Mouse (Mus musculus) forebrain, embryonic 13.5 days (tissue): ENCODE measurements at regions not wholly inside any gene's neighbourhood (a gene's known extent, or its start where the extent isn't known, plus 50 kb on each side); places are given as distances from the start of the nearest gene placed in this dataset.

Experiments
- ATAC-seq: fragments of 200-750 bp; cut with Nextera tagmentation; 2 replicates; pipeline ENCODE4 v1.8.0; 2017
- H3K27ac ChIP-seq: fragments of 300-500 bp; sonication (generic); 2 replicates; pipeline ENCODE4 v1.5.1; 2015; ENCODE audit warnings: inconsistent platforms, mild to moderate bottlenecking, moderate library complexity
- H3K27me3 ChIP-seq: fragments of 300-500 bp; sonication (generic); 2 replicates; pipeline ENCODE4 v1.6.1; 2015; ENCODE audit warnings: mild to moderate bottlenecking, inconsistent platforms
- H3K36me3 ChIP-seq: fragments of 300-500 bp; sonication (generic); 2 replicates; pipeline ENCODE4 v1.6.1; 2015; ENCODE audit warnings: mild to moderate bottlenecking, inconsistent platforms; ENCODE audit not compliant: poor library complexity, severe bottlenecking
- H3K4me1 ChIP-seq: fragments of 300-500 bp; sonication (generic); 2 replicates; pipeline ENCODE4 v1.6.1; 2015; ENCODE audit warnings: inconsistent platforms
- H3K4me2 ChIP-seq: fragments of 300-500 bp; sonication (generic); 2 replicates; pipeline ENCODE4 v1.6.1; 2015; ENCODE audit warnings: inconsistent platforms, mild to moderate bottlenecking, moderate library complexity
- H3K4me3 ChIP-seq: fragments of 300-500 bp; sonication (generic); 2 replicates; pipeline ENCODE4 v1.5.1; 2015; ENCODE audit warnings: mild to moderate bottlenecking, inconsistent platforms
- H3K9ac ChIP-seq: fragments of 300-500 bp; sonication (generic); 2 replicates; pipeline ENCODE4 v1.6.1; 2015; ENCODE audit warnings: mild to moderate bottlenecking, inconsistent platforms
- H3K9me3 ChIP-seq: fragments of 300-500 bp; sonication (generic); replicated peaks from 2 replicates; pipeline ENCODE4 v1.6.1; 2016; ENCODE audit warnings: inconsistent platforms
- WGBS: fragments of 180-500 bp; shearing (Covaris S2); methylation state at CpG from one replicate; pipeline ENCODE4 v1.1.7; 2015; 5-methylcytosine and 5-hydroxymethylcytosine counted together

DNA sequence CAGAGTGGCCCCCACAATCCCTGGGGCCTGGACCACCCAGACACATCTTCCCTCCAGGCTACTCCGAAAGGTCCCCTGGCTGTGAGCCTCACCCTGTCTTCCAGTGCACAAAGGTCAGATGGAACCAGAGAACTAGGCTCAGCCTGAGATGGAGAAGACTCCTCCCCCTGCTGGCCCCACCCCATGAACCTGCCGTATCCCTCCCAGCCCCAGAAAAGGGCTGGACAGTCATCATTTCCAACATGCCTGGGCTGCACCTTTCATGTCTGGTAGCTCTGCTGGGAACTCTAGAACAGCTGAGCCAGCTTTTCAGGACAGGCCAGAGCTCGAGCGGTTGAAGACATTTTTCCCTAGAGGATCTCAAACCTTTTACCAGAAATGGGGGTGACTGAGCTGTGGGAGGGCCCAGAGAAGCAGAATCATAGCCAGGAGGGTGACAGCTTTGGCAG lies 77.8 kb downstream of the Zfp36l1 start:
- whole genome bisulfite sequencing = 53% methylated on average over 4 of the region's 4 CpGs

DNA sequence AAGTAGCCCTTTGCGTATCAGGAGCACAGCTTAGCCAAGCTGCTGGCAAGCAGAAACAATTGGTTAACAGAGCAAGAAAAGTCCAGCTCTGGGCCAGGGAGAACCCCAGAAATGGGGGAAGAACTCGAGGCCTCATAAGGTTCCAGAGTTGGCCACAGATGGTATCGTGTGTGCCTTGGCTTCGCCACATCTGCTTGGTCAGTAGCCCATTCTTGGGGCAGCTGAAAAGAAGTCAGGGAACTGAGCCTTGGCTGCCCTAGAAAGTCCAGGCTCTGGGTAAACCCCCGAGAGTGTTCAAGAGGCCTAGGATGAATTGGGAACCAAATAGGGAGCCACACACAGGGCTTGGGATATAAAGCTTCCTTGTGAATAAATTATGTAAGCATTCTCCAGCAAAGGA lies 78.7 kb downstream of the Zfp36l1 start:
- no peaks in the 10 kb centered on the region for H3K9me3 ChIP-seq
- H3K27ac ChIP-seq = no peak overlapping the region
- no peaks in the 10 kb centered on the region for H3K27me3 ChIP-seq
- H3K4me1 ChIP-seq = peaks cover 3% of the 10 kb centered on the region; the same call in 1 of the 2 replicates
- no peak overlapping the region for H3K4me3 ChIP-seq
- 88% methylated on average over 5 of the region's 5 CpGs for WGBS
- no peak overlapping the region for H3K4me2 ChIP-seq
- no peak for ATAC-seq
- no peaks in the 10 kb centered on the region for H3K36me3 ChIP-seq
- no peak overlapping the region for H3K9ac ChIP-seq

More for the DNA sequence above, 77.8 kb downstream of the Zfp36l1 start:
- H3K9me3 ChIP-seq = no peaks in the 10 kb centered on the region
- no peaks in the 10 kb centered on the region for H3K36me3 ChIP-seq
- H3K4me1 ChIP-seq = peaks cover 3% of the 10 kb centered on the region; the same call in 1 of the 2 replicates
- no peak overlapping the region for H3K4me2 ChIP-seq
- H3K27me3 ChIP-seq = no peaks in the 10 kb centered on the region
- no peak overlapping the region for H3K9ac ChIP-seq
- no peak for ATAC-seq
- H3K4me3 ChIP-seq = no peak overlapping the region
- no peak overlapping the region for H3K27ac ChIP-seq

DNA sequence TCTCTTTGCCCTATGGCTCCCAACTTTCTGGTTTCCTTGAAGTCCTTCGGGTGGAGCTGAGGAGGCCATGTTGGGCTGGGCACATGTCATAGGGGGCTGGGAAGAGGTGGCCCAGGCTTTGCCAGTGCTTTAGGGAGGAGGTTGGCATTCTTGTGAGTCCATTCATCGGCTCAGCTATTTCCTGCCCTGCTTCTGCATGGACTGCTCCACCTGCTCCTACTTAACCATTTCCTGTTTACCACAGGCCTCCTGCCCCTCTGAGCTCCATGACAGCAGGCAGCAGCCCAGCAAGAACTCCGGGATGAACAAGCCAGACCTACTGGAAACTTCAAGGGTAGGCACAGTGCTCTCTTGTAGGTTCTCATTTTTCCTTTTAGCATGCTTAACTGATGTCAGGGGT lies 80.3 kb downstream of the Zfp36l1 start:
- peaks cover 3% of the 10 kb centered on the region; the same call in 1 of the 2 replicates for H3K4me1 ChIP-seq
- no peak overlapping the region for H3K9ac ChIP-seq
- H3K4me2 ChIP-seq = no peak overlapping the region
- H3K4me3 ChIP-seq = no peak overlapping the region
- no peaks in the 10 kb centered on the region for H3K9me3 ChIP-seq
- H3K36me3 ChIP-seq = no peaks in the 10 kb centered on the region
- no peak for ATAC-seq
- WGBS = 85% methylated on average over 3 of the region's 3 CpGs
- no peaks in the 10 kb centered on the region for H3K27me3 ChIP-seq
- no peak overlapping the region for H3K27ac ChIP-seq

DNA sequence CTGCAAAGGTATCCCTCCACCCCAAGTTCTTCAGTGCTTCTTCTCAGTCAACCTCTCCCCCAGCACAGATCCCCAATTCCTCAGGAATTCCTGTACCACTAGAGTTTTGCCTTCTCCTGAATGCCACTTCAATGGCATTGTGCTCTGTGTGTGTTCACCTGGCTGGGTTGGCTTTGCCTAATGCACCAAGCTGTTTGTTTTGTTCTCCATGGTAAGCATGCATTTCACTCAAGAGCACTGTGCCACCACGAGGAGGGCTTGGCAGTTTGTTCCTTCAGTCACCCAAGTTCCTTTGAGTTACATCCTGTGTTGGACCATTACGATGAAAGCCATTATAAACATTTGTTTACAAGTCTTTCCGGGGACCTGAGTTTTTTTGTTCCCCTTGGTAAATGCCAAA lies 84.5 kb downstream of the Zfp36l1 start:
- H3K36me3 ChIP-seq = no peaks in the 10 kb centered on the region
- WGBS = 89% methylated on average over 3 of the region's 3 CpGs
- H3K27ac ChIP-seq = no peak overlapping the region
- H3K9me3 ChIP-seq = no peaks in the 10 kb centered on the region
- H3K4me2 ChIP-seq = no peak overlapping the region
- H3K4me1 ChIP-seq = peaks cover 8% of the 10 kb centered on the region
- H3K9ac ChIP-seq = no peak overlapping the region
- no peaks in the 10 kb centered on the region for H3K27me3 ChIP-seq
- H3K4me3 ChIP-seq = no peak overlapping the region
- ATAC-seq = no peak

- peaks cover 39% of the 10 kb centered on the region for H3K4me1 ChIP-seq
- ATAC-seq = peak; percentile 81
- peak overlapping the region; percentile 34; the same call in 1 of the 2 replicates for H3K9ac ChIP-seq
- peak overlapping the region; percentile 76 for H3K27ac ChIP-seq
- H3K4me3 ChIP-seq = no peak overlapping the region
- 6% methylated on average over 18 of the region's 18 CpGs for WGBS
- H3K9me3 ChIP-seq = no peaks in the 10 kb centered on the region
- peak overlapping the region; percentile 52 for H3K4me2 ChIP-seq
- no peaks in the 10 kb centered on the region for H3K27me3 ChIP-seq
- H3K36me3 ChIP-seq = no peaks in the 10 kb centered on the region
These were observed 89.4 kb downstream of the Zfp36l1 start for GRCm38 (mm10) chr12:80023107-80024078.

- no peaks in the 10 kb centered on the region for H3K36me3 ChIP-seq
- H3K4me3 ChIP-seq = 0 out of 2 replicates have a peak overlapping the region, but pooled peaks have one; percentile 2
- H3K27me3 ChIP-seq = no peaks in the 10 kb centered on the region
- no peaks in the 10 kb centered on the region for H3K9me3 ChIP-seq
- peak; percentile 64 for ATAC-seq
- peaks cover 39% of the 10 kb centered on the region for H3K4me1 ChIP-seq
- H3K4me2 ChIP-seq = peak overlapping the region; percentile 52
- WGBS = 8% methylated on average over 18 of the region's 18 CpGs
- peak overlapping the region; percentile 34 for H3K9ac ChIP-seq
- peak overlapping the region; percentile 76 for H3K27ac ChIP-seq
These were observed 90.4 kb downstream of the Zfp36l1 start for GRCm38 (mm10) chr12:80022181-80023106.

- 2% methylated on average over 6 of the region's 6 CpGs for WGBS
- H3K36me3 ChIP-seq = no peaks in the 10 kb centered on the region
- no peak overlapping the region for H3K4me3 ChIP-seq
- ATAC-seq = peak; percentile 36; the same call in 1 of the 2 replicates
- H3K27ac ChIP-seq = peak overlapping the region; percentile 76
- peak overlapping the region; percentile 52 for H3K4me2 ChIP-seq
- H3K9me3 ChIP-seq = no peaks in the 10 kb centered on the region
- H3K9ac ChIP-seq = 0 out of 2 replicates have a peak overlapping the region, but pooled peaks have one; percentile 18
- no peaks in the 10 kb centered on the region for H3K27me3 ChIP-seq
- H3K4me1 ChIP-seq = peaks cover 39% of the 10 kb centered on the region
These were observed 91.8 kb downstream of the Zfp36l1 start for GRCm38 (mm10) chr12:80021030-80021473.

DNA sequence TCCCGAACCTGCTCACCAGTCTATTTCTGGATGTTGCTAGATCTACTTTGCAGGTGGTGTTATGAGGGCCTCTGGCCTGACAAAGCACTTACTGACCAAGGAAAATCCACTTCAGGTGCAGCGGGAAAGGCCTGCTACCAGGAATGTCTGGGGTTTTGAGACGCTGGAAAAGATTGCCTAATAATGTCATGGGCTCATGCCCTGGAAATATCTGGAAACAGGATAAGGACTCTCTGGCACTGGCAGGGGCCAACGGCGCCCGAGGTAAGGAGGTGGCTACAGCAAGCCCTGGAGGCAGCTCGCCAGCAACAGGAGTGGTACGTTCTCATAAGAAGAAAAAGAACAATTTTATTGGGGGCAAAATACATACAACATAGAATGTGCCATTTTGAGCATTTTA lies 94.7 kb downstream of the Zfp36l1 start:
- no peak overlapping the region for H3K4me2 ChIP-seq
- 90% methylated on average over 8 of the region's 8 CpGs for WGBS
- no peaks in the 10 kb centered on the region for H3K9me3 ChIP-seq
- no peak for ATAC-seq
- H3K9ac ChIP-seq = no peak overlapping the region
- H3K36me3 ChIP-seq = no peaks in the 10 kb centered on the region
- no peak overlapping the region for H3K27ac ChIP-seq
- peaks cover 45% of the 10 kb centered on the region for H3K4me1 ChIP-seq
- no peak overlapping the region for H3K4me3 ChIP-seq
- H3K27me3 ChIP-seq = no peaks in the 10 kb centered on the region

DNA sequence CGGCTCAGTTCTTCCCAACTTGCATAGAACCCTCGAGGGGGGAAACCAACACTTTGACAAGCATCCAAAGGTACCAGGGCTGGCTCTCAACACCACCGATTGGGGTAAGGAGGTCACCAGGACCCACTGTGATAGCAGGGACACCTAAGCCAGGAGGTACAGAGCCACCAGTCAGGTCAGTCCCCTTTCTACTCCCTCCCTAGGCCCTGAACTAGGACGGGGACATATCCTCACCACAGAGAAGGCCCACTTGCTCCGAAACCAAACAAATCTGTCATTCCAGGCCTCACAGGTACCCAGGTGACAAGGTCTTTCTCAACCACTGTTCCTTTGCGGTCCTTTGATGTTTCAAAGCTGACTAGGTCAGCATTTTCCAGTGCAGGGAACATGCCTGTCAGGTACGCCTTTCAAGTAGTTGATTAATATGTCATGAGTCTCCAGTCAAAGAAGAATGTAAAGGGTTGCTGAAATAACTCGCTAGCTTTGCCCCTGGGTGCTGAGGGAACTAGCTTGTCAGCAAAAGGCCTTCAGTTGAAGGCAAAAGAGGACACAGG lies 95.4 kb downstream of the Zfp36l1 start:
- Histone ChIP-seq H3K4me2 (no peak overlapping the region), H3K36me3 (no peaks in the 10 kb centered on the region), H3K4me1 (peaks cover 39% of the 10 kb centered on the region), H3K9ac (no peak overlapping the region), H3K27ac (no peak overlapping the region), H3K9me3 (no peaks in the 10 kb centered on the region), H3K27me3 (no peaks in the 10 kb centered on the region), H3K4me3 (no peak overlapping the region)
- no peak for ATAC-seq
- WGBS = 90% methylated on average over 8 of the region's 8 CpGs

DNA sequence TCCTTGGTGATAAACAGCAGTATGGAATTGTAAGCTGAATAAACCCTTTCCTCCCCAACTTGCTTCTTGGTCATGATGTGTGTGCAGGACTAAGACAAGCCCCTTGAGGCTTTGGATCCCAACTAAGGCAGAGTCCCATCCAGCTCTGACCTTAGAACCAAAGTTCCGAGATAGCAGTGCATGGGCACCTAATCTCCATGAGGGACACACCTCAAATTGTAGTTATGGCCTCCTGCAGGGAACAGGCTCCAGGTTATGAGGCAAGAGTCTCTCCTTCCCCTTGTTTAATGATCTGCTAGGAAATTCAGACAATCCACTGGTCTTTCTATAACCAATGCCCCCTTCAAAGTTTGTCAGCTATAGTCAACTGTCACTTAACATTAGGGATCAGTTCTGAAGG lies 96.9 kb downstream of the Zfp36l1 start:
- 93% methylated on average over 1 of the region's 1 CpGs for WGBS
- ATAC-seq = no peak
- Histone ChIP-seq H3K9ac (no peak overlapping the region), H3K9me3 (no peaks in the 10 kb centered on the region), H3K27me3 (no peaks in the 10 kb centered on the region), H3K4me3 (no peak overlapping the region), H3K36me3 (no peaks in the 10 kb centered on the region), H3K4me1 (peaks cover 24% of the 10 kb centered on the region), H3K27ac (no peak overlapping the region), H3K4me2 (no peak overlapping the region)

GRCm38 (mm10) chr12:80014598-80014983 lies 98.2 kb downstream of the Zfp36l1 start:
- no peaks in the 10 kb centered on the region for H3K9me3 ChIP-seq
- no peaks in the 10 kb centered on the region for H3K27me3 ChIP-seq
- peak overlapping the region; percentile 69 for H3K27ac ChIP-seq
- H3K36me3 ChIP-seq = no peaks in the 10 kb centered on the region
- WGBS = 69% methylated on average over 7 of the region's 7 CpGs
- peak overlapping the region; percentile 36 for H3K4me2 ChIP-seq
- 0 out of 2 replicates have a peak overlapping the region, but pooled peaks have one; percentile 5 for H3K9ac ChIP-seq
- H3K4me1 ChIP-seq = peaks cover 22% of the 10 kb centered on the region
- H3K4me3 ChIP-seq = no peak overlapping the region
- ATAC-seq = no peak; the same call in 1 of the 2 replicates
